Mouse (Mus musculus): Measurements from ENCODE around the gene Wwp2. TPM values are rescaled to one million over a fixed set of nuclear protein-coding genes. Genes with fewer than 3 reads are reported as not detected.

The Wwp2 gene
- polyA plus RNA-seq, 1 experiment from 2014 or later = 41.6 TPM

DNA sequence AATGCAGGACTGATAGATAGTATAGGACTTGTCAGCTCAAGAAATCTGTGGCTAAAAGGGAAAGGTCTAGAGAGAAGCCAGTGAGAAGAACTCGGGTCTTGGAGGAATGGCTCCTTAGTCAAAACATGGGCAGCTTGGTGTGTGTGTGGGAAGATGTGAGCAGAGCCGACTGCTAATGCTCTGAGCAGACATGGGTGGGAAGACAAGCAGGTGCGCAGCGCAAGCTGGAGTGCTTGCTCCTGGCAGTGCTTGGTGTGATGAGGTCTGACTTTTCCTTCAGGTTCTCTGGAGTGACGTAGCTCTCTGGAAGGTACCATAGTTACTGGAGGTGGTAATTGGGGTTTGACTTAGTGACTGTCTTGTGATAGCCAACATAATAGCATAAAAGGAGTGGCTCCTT is 56.6 kb downstream of the Wwp2 start:
- ATAC-seq = 0 out of 2 replicates have a peak, but pooled peaks have one; percentile 37
- 95% methylated on average over 5 of the region's 5 CpGs for WGBS
- Histone ChIP-seq H3K9ac (ENCODE audit: low read depth, low read length) (no peak overlapping the region), H3K4me1 (ENCODE audit: control insufficient read depth, insufficient read depth, low read length) (peaks cover 15% of the 10 kb centered on the region), H3K9me3 (ENCODE audit: control insufficient read depth, low read length) (no peaks in the 10 kb centered on the region), H3K4me2 (ENCODE audit: low read depth, low read length) (no peak overlapping the region), H3K4me3 (ENCODE audit: low read length) (no peak overlapping the region), H3K27me3 (replicated peaks; ENCODE audit: control insufficient read depth, insufficient read depth, low read length) (no peaks in the 10 kb centered on the region), H3K36me3 (ENCODE audit: control insufficient read depth, insufficient read depth, low read length) (no peaks in the 10 kb centered on the region), H3K27ac (ENCODE audit: low read length) (no peak overlapping the region)

DNA sequence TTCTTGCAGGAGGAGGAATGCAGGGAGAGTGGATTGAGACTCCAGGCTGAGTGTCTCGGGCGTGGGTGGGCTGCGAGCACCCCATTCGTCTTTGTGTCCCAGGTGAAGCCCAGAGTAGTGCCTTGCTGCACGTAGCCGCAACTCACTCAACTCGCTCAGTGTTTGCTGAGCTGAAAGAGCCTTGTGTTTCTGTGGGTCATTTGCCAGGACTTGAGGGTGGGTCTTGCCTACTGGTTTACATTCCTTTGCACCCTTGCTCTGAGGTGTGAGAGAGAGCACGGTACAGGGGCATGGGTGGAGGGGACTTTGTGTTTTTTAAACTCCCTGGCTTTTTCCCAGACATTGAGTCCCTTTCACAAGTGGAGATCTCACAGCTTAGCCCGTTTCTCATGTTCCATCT is 59.3 kb downstream of the Wwp2 start:
- Histone ChIP-seq H3K27ac (ENCODE audit: low read length) (no peak overlapping the region), H3K4me1 (ENCODE audit: control insufficient read depth, insufficient read depth, low read length) (peaks cover 4% of the 10 kb centered on the region), H3K27me3 (replicated peaks; ENCODE audit: control insufficient read depth, insufficient read depth, low read length) (no peaks in the 10 kb centered on the region), H3K9me3 (ENCODE audit: control insufficient read depth, low read length) (no peaks in the 10 kb centered on the region), H3K9ac (ENCODE audit: low read depth, low read length) (no peak overlapping the region), H3K36me3 (ENCODE audit: control insufficient read depth, insufficient read depth, low read length) (no peaks in the 10 kb centered on the region), H3K4me3 (ENCODE audit: low read length) (no peak overlapping the region), H3K4me2 (ENCODE audit: low read depth, low read length) (no peak overlapping the region)
- WGBS = 47% methylated on average over 9 of the region's 9 CpGs
- peak; percentile 36; the same call in 1 of the 2 replicates for ATAC-seq

DNA sequence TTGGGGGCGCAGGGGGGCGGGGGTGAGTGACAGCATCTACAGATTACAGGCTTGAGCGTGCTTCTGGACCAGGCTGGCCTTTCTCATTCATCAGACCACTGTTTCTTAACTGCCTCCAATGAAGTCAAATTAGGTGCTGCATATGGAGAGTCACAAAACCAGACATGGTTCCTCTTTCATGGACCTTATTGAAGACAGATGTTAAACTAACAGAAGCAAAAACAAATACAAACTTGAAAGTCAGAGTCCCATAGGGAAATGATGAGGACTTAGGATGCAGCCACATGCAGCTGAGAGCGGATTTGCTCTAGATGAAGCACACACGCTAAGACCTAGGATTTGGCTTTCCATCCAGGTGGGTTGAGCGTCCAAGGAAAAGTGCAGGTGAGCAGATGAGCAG is 61.5 kb downstream of the Wwp2 start:
- 87% methylated on average over 6 of the region's 6 CpGs for WGBS
- Histone ChIP-seq H3K9me3 (ENCODE audit: control insufficient read depth, low read length) (no peaks in the 10 kb centered on the region), H3K4me2 (ENCODE audit: low read depth, low read length) (no peak overlapping the region), H3K36me3 (ENCODE audit: control insufficient read depth, insufficient read depth, low read length) (no peaks in the 10 kb centered on the region), H3K27ac (ENCODE audit: low read length) (no peak overlapping the region), H3K4me3 (ENCODE audit: low read length) (no peak overlapping the region), H3K27me3 (replicated peaks; ENCODE audit: control insufficient read depth, insufficient read depth, low read length) (no peaks in the 10 kb centered on the region), H3K9ac (ENCODE audit: low read depth, low read length) (no peak overlapping the region), H3K4me1 (ENCODE audit: control insufficient read depth, insufficient read depth, low read length) (peaks cover 4% of the 10 kb centered on the region; the same call in 1 of the 2 replicates)
- no peak for ATAC-seq

DNA sequence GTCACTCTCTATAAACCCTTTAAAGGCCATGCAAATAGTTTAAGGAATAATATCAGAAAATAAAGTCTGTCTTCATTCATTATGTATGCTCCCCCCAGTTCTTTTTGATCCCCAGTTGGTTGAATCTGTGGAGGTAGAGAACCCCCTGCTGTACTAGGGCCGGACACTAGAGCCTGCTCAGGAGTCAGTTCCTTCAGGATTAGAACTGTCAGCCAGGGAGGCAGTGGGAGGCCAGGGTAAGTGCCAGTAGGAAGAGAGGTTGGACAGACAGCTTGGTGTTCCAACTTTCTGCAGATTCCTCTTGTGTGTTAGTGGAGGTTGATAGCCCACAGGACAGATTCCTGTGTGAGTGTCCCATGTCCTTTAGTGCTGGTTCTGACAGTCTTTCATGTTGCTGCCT is 62.2 kb downstream of the Wwp2 start:
- Histone ChIP-seq H3K4me2 (ENCODE audit: low read depth, low read length) (no peak overlapping the region), H3K27ac (ENCODE audit: low read length) (0 out of 2 replicates have a peak overlapping the region, but pooled peaks have one; percentile 5), H3K9ac (ENCODE audit: low read depth, low read length) (no peak overlapping the region), H3K4me1 (ENCODE audit: control insufficient read depth, insufficient read depth, low read length) (peaks cover 9% of the 10 kb centered on the region), H3K27me3 (replicated peaks; ENCODE audit: control insufficient read depth, insufficient read depth, low read length) (no peaks in the 10 kb centered on the region), H3K9me3 (ENCODE audit: control insufficient read depth, low read length) (no peaks in the 10 kb centered on the region), H3K4me3 (ENCODE audit: low read length) (no peak overlapping the region), H3K36me3 (ENCODE audit: control insufficient read depth, insufficient read depth, low read length) (no peaks in the 10 kb centered on the region)
- WGBS = 64% methylated on average over 1 of the region's 1 CpGs
- no peak for ATAC-seq

DNA sequence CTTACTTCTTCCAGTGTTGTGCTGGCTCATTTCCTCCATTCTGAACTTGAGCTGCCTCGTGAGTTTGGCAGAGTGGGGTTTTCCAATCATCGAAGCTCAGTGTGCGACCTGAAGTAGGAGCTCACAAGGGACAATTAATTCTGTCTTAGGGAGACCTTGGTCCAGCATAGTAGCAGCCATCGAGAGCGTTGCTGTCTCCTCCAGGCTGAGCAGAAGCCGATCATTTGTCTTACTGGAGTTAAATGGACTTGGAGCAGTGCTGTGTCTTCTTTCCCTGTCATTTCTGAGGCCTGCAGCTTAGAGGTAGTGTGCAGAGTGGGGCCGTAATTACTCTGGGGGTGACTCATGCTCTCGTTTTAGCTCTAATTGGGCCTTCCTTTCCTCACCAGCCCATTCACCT is 62.6 kb downstream of the Wwp2 start:
- 52% methylated on average over 8 of the region's 8 CpGs for WGBS
- Histone ChIP-seq H3K4me1 (ENCODE audit: control insufficient read depth, insufficient read depth, low read length) (peaks cover 13% of the 10 kb centered on the region), H3K36me3 (ENCODE audit: control insufficient read depth, insufficient read depth, low read length) (no peaks in the 10 kb centered on the region), H3K9me3 (ENCODE audit: control insufficient read depth, low read length) (no peaks in the 10 kb centered on the region), H3K27me3 (replicated peaks; ENCODE audit: control insufficient read depth, insufficient read depth, low read length) (no peaks in the 10 kb centered on the region), H3K4me2 (ENCODE audit: low read depth, low read length) (no peak overlapping the region), H3K4me3 (ENCODE audit: low read length) (no peak overlapping the region), H3K9ac (ENCODE audit: low read depth, low read length) (no peak overlapping the region), H3K27ac (ENCODE audit: low read length) (0 out of 2 replicates have a peak overlapping the region, but pooled peaks have one; percentile 5)
- no peak for ATAC-seq

DNA sequence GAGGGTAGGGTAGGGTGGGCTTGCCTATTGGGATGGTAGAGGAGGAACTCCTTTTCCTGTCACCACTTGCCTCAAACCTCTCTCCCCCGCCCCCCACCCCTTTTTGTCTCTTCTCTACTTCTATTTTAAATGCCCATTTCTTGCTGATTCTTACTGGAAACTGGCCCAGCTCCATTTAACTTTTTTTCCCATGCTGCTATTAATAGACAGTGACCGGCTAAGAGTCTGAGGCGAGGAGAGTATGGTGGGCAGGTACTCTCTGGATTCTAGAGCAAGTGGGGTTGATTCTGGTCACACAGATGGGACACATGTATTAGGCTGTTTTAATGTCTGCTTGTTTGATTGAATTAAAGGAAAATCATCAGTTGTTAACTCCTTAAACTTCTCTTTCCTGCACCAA is 63.4 kb downstream of the Wwp2 start:
- no peaks in the 10 kb centered on the region for H3K9me3 ChIP-seq (ENCODE audit: control insufficient read depth, low read length)
- H3K9ac ChIP-seq (ENCODE audit: low read depth, low read length) = no peak overlapping the region
- no peak for ATAC-seq
- H3K36me3 ChIP-seq (ENCODE audit: control insufficient read depth, insufficient read depth, low read length) = no peaks in the 10 kb centered on the region
- H3K27ac ChIP-seq (ENCODE audit: low read length) = no peak overlapping the region; the same call in 1 of the 2 replicates
- WGBS = 81% methylated on average over 3 of the region's 3 CpGs
- no peaks in the 10 kb centered on the region for H3K27me3 ChIP-seq (replicated peaks; ENCODE audit: control insufficient read depth, insufficient read depth, low read length)
- H3K4me2 ChIP-seq (ENCODE audit: low read depth, low read length) = no peak overlapping the region
- H3K4me1 ChIP-seq (ENCODE audit: control insufficient read depth, insufficient read depth, low read length) = peaks cover 16% of the 10 kb centered on the region
- no peak overlapping the region for H3K4me3 ChIP-seq (ENCODE audit: low read length)

DNA sequence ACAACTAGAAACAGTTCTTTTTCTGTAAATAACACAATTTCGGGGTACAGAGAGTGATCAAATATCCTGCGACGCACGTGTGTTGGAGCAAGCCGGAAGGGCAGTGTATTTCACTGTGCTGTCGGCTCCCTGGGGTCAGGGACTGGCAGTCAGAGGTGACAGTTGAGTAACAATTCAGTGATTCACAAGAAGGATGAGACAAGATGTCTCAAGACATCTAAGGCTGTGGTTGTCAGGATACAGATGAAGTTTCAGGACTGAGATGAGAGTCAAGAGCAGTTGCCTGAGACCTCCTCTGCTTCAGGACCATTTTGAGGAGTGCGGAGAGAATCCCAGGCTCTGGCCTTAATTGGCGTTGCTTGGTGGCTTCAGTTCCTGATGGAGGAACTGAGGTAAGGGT is 66.2 kb downstream of the Wwp2 start:
- H3K36me3 ChIP-seq (ENCODE audit: control insufficient read depth, insufficient read depth, low read length) = no peaks in the 10 kb centered on the region
- peaks cover 18% of the 10 kb centered on the region for H3K4me1 ChIP-seq (ENCODE audit: control insufficient read depth, insufficient read depth, low read length)
- no peak overlapping the region for H3K27ac ChIP-seq (ENCODE audit: low read length)
- 81% methylated on average over 8 of the region's 8 CpGs for WGBS
- H3K9me3 ChIP-seq (ENCODE audit: control insufficient read depth, low read length) = no peaks in the 10 kb centered on the region
- H3K9ac ChIP-seq (ENCODE audit: low read depth, low read length) = no peak overlapping the region
- no peaks in the 10 kb centered on the region for H3K27me3 ChIP-seq (replicated peaks; ENCODE audit: control insufficient read depth, insufficient read depth, low read length)
- no peak for ATAC-seq
- H3K4me3 ChIP-seq (ENCODE audit: low read length) = no peak overlapping the region
- H3K4me2 ChIP-seq (ENCODE audit: low read depth, low read length) = no peak overlapping the region

DNA sequence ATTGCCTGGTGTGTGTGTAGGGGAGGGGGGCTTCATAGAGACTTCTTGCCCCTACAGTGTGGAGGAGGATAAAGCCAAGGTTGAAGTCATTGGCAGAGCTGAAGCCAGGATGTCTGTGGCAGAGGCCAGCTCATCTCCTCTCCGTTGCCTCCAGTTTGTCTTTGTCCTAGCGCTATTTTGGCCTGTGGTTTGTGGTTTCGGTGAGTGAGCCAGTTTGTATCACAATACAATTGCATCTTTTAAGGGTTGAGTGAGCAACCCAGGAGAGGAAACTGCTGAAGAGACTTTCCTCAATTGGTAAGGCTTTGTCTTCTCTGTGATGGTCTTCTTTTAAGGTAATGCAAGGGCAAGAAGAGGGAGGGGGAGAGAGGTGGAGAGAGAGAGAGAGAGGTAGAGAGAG is 66.8 kb downstream of the Wwp2 start:
- Histone ChIP-seq H3K27ac (ENCODE audit: low read length) (no peak overlapping the region; the same call in 1 of the 2 replicates), H3K9me3 (ENCODE audit: control insufficient read depth, low read length) (no peaks in the 10 kb centered on the region), H3K4me1 (ENCODE audit: control insufficient read depth, insufficient read depth, low read length) (peaks cover 16% of the 10 kb centered on the region), H3K9ac (ENCODE audit: low read depth, low read length) (no peak overlapping the region), H3K4me3 (ENCODE audit: low read length) (no peak overlapping the region), H3K27me3 (replicated peaks; ENCODE audit: control insufficient read depth, insufficient read depth, low read length) (no peaks in the 10 kb centered on the region), H3K4me2 (ENCODE audit: low read depth, low read length) (no peak overlapping the region), H3K36me3 (ENCODE audit: control insufficient read depth, insufficient read depth, low read length) (no peaks in the 10 kb centered on the region)
- 67% methylated on average over 3 of the region's 3 CpGs for WGBS
- no peak for ATAC-seq

DNA sequence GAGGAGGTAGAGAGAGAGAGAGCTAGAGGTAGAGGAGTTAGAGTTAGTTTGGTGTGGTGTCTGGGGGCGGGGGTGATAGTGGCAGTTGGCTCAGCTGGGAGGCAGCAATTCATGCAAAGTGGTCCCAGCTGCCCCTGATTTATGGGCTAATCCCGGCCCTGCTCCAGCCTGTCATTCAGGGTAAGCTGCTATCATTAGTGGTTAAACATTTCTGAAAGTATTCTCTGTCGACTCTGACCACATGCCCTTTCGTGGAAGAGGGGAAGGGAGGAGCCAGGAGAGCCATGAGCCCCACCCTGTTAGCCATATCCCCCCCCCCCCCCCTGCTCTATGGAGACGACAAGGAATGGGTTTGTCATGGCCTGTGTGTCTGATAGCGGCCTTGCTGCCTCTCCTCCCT is 67.2 kb downstream of the Wwp2 start:
- Histone ChIP-seq H3K36me3 (ENCODE audit: control insufficient read depth, insufficient read depth, low read length) (no peaks in the 10 kb centered on the region), H3K4me2 (ENCODE audit: low read depth, low read length) (no peak overlapping the region), H3K4me1 (ENCODE audit: control insufficient read depth, insufficient read depth, low read length) (peaks cover 16% of the 10 kb centered on the region), H3K27ac (ENCODE audit: low read length) (peak overlapping the region; percentile 48; the same call in 1 of the 2 replicates), H3K27me3 (replicated peaks; ENCODE audit: control insufficient read depth, insufficient read depth, low read length) (no peaks in the 10 kb centered on the region), H3K4me3 (ENCODE audit: low read length) (no peak overlapping the region), H3K9ac (ENCODE audit: low read depth, low read length) (no peak overlapping the region), H3K9me3 (ENCODE audit: control insufficient read depth, low read length) (no peaks in the 10 kb centered on the region)
- 5% methylated on average over 6 of the region's 6 CpGs for WGBS
- ATAC-seq = peak; percentile 85

Data from intestine, embryonic 16.5 days (tissue).